Mouse (Mus musculus) granulocyte monocyte progenitor cell, adult 5-6 weeks (primary cell): ENCODE data around the gene Elmsan1. TPM values are rescaled to one million over a fixed set of nuclear protein-coding genes. Genes with fewer than 3 reads are reported as not detected.

Experiments used
- ATAC-seq: replicated peaks from 2 replicates; pipeline ENCODE4 v1.8.0; 2016; ENCODE audit warnings: mild to moderate bottlenecking, moderate TSS enrichment, inconsistent platforms; ENCODE audit not compliant: poor library complexity, severe bottlenecking
- total RNA-seq, 2 experiments: library from RNA; stranded (forward) in 1 of 2; stranded (reverse) in 1 of 2; fragments of 200-712, 200-1000 nt in 1 of 2; fragments of >200 nt in 1 of 2; fragmentation: Nextera tagmentation in 1 of 2; gene quantifications; 2 replicates each; pipeline ENCODE4 v1.2.3; 2014 to 2017

Elmsan1 gene
- total RNA-seq, 2 experiments from 2014 or later: 10.1 to 12.7 TPM

DNA sequence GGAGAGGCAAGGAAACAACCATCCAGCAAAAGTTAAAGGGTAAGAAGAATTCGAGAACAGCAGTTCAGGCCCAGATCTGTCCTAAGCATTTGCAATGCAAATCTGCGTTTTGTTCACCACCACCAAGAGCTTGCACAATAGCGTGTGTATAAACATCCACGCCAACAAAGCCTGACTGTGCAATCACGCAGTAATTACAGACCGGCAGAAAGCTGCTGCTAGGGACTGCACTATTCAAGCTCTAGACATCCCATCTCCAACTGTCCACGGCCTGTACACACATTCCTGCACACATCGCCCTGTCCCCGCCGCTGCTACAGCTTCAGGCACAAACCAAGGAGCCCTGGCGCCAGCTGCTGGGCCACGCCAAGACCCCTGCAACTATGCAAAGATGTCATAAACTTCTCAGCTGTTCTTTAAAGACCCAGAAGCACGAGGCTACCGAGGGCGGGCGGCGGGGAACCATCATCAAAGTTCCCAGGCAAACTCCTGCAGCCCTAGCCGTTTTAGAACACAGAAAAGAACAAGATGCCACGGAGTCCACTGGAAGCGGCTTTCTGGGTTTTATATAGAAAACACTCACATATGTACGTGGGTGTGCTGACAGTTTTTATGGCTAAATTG lies 1.1 kb downstream of the Elmsan1 start:
- ATAC-seq: peak; percentile 54

GRCm38 (mm10) chr12:84217111-84217507 lies 1.6 kb downstream of the Elmsan1 start:
- no peak for ATAC-seq

DNA sequence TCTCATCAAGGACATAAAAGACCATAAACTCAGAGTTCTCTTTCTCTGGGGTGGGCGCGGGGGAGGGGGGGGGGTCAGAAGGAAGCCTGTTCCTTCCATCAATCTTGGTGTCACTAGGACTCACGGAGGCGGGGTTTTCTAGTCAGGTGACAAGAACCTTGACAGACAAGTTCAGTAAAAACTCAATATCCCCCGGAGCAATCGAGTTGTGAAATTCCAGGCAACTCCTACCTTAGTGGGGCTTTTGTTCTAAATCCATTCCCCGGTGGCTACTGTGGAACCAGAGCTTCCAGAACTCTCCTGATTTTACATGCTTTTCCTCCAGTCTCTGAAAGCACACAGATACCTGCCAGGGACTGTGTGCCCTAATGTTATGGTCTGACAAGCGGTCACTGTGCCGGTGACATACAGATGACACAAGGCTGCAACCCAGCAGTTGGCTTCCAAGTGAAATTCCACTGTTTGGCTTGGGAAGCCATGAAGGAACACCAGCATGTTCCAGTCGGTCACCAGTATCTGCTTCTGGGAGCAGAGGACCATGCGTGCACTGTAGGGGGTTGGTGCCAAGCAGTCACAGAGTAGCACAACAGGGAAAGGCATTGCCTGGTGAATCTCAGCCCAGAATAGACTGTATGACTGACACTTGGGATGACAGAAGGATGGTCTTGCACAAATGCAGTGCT lies 2.8 kb downstream of the Elmsan1 start:
- ATAC-seq: no peak

GRCm38 (mm10) chr12:84214495-84215175 lies 4.0 kb downstream of the Elmsan1 start:
- ATAC-seq: no peak

DNA sequence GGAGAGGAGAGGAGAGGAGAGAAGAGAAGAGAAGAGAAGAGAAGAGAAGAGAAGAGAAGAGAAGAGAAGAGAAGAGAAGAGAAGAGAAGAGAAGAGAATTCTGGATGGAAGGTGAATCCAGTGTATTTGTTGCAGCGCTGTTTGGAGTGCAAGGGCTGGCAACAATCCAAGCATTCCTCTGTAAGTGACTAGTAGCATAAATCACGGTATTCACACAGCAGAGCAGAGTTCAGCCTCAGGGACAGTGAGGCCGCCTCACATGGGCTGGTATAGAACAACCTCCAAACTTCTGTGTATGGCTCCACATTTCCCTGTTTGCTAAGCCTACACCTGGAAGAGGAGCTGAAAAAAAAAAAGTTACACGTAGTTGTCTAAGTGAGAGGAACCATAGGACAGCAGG lies 6.4 kb downstream of the Elmsan1 start:
- no peak for ATAC-seq

GRCm38 (mm10) chr12:84211021-84211538 lies 7.6 kb downstream of the Elmsan1 start:
- ATAC-seq: no peak

- ATAC-seq: no peak
These were observed 8.4 kb downstream of the Elmsan1 start for GRCm38 (mm10) chr12:84210288-84210687.

- no peak for ATAC-seq
These were observed 9.6 kb downstream of the Elmsan1 start for GRCm38 (mm10) chr12:84209093-84209492.

DNA sequence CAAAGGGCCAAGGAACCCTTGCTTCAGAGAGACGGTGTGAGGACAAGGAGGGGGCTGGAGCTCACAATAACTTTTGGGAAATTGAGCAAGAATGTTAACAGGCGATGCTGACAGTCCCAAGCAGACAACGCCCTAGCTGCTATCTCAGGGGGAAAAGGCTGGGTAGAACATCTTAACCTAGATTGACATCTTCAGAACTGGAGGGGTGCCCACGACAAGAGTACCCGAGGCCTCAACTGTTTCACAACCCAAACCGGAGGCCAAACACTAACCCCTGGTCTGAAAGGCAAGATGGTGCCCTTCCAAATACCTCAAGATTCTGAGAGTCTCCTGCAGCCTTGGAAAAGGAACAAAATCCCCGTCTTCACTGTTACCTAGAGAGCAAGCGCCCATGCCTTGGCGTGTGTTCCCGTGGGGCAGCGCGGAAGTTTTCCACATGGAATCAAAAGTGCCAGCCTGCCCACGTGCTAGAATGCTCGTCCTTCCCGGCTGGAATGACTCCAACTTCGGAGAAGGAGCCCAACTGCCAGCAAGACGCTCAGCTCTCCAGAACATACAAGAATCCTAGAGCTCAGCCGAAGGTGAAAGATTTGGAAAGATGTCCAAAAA lies 11.4 kb downstream of the Elmsan1 start:
- ATAC-seq: peak; percentile 40; the same call in 1 of the 2 replicates

- peak; percentile 41 for ATAC-seq
These were observed 12.2 kb downstream of the Elmsan1 start for GRCm38 (mm10) chr12:84206525-84206924.

DNA sequence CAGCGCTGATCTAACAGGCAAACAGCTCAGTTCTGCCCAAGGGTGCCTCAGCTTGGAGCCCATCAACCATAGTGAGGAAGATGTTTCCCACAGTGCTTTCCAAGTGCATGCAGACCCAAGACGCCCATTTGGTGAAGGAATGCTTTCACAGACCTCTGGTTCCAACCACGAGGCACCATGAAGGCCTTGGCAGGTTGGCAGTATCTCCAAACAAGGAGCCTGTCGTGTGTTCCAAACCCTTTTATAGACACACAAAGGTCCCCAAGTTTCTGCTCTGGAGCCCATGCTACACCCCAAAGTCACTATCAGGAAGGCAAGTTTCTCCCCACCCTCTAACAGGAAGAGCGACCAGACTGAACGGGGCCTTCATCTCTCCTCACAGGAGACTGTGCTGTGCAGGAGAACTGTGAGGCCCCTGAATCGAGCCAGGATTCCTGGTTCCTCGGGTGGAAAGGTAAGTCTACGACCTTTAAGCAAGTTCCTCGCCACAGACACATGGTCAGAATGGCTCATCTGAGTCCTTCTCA lies 13.0 kb downstream of the Elmsan1 start:
- no peak for ATAC-seq

DNA sequence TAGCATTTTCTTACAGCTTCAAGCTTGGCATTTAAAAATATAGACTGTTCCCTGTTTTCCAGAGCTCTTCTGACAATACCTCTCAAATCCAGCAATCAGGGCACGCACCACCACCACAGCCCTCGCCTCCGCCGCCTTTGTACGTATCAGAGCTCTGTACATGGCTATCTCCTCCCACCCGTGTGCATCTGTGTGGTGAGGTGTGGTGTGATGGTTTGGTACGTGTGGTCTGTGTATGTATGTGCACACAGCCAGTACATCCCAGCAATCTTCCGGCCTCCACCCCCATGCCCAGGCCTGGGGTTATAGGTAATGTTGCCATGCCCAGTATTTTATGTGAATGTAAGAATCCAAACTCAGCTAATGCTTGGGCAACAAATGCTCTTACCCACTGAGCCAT lies 14.0 kb downstream of the Elmsan1 start:
- no peak for ATAC-seq

GRCm38 (mm10) chr12:84203778-84204216 lies 14.9 kb downstream of the Elmsan1 start:
- no peak for ATAC-seq

DNA sequence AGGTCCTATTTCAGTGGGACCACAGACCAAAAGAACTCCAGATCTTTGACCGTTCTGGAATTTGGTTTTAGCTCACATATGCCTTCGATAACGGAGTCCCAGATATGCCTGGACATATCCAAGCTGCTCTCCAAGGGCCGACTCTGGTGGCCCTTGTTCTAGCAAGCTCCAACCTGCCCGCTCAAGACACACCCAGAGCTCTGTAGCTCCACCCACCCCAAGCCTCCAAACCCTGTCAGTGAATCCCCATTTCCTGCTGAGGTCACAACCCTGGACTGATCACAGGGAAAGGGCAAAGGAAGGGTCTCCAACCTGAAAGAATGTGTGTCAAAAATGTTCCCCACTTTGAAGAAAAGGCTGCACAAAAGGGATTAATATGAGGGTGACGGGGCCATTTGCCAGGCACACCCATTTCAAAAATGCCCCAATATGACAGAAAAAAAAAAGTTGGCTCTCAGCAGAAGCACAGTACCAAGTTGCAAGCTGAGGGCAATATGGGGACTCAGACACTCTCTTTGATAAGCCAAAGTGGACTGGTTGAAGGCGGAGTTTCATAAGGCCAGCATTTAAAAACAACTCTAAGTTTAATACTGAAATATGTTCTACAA lies 15.4 kb downstream of the Elmsan1 start:
- no peak for ATAC-seq

GRCm38 (mm10) chr12:84202561-84202960 lies 16.1 kb downstream of the Elmsan1 start:
- peak; percentile 27 for ATAC-seq

DNA sequence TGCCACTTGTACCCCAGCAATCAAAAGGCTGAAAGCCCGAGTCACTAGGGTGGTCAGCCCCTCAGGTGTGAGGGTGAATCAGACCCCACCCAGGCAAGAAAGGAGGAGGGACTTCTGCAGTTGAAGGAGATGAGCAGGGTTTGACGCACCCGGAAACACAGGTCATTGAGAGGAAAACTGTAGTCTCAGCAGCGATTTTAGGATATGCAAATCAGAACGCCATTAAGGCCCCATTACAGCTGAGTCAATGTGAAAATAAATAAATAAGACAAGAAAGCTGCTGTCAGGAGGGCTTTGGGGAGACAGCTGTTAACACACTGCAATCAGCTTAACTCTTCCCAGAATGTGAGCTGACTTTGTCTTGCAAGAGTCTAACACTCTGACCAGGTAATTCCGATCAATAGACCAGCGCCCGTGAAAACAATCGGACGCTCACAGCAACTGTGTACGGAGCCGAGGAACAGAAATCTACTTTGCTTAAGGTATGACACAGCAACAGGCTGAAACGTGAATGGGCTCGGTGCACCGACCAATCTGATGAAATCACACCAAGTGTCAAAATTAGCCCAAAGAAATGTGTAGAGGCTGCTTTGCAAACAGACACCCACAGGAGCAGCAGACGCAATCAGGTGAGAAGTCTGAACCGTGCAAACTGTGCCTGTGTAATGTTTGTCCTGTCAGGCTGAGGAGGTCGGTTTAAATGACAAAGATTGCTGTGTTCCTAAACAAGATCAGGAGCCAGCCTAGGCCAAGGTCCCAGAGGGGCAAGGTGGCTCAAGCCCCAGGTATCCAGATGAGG lies 16.8 kb downstream of the Elmsan1 start:
- ATAC-seq: no peak

DNA sequence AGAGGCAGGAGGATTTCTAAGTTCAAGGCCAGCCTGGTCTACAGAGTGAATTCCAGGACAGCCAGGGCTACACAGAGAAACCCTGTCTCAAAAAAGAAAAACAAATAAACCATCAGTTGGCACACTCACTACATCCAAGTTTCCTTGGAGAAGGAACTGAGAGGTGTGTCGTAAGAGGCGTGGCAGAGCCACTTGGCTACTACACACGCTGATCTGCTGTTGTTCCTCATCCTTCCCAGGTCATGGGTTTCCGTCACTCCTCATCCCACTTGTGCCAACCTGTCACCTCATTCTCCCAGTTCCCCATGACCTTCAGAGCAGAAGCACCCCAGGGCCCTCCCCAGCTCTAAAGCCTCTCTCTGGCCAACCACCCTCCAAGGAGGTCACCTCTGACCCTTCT lies 17.5 kb downstream of the Elmsan1 start:
- ATAC-seq: peak; percentile 78

GRCm38 (mm10) chr12:84198880-84199279 lies 19.8 kb downstream of the Elmsan1 start:
- ATAC-seq: no peak

DNA sequence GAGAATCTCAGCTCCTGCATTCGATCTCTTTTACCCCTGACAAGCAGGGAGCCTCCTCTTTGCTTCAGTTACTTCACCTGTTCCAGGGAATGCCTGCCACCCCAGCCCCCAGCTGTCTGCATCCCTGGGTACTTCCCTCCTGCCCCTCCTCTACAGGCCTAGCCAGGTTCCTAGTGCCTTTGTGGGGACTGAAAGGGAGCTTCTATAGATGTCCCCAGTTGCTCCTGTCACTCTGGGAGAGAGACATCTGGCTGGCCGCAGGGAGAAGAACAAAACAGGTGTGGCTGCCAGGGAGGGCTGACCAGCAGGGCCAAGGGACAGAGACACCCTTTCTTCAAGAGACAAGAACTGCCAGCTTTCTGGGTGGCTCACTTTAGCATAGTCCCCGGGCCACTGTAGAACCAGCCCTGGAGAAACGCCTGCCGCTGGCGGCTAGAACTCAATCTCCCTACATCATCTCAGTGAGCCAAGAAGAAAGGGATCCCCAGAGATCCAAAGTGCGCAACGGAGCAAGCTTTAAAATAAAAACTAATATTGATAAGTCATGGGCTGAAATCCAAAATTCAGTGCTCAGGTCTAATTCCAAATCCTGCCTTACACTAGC lies 20.5 kb downstream of the Elmsan1 start:
- ATAC-seq: no peak
